Mouse (Mus musculus): ENCODE data around the gene Fbxw20.
"Not testable (repeated sequence)": the region's sequence is repeated elsewhere in the genome, so short reads cannot be mapped to it uniquely, and the experiment has no call there.

Gene Fbxw20

DNA sequence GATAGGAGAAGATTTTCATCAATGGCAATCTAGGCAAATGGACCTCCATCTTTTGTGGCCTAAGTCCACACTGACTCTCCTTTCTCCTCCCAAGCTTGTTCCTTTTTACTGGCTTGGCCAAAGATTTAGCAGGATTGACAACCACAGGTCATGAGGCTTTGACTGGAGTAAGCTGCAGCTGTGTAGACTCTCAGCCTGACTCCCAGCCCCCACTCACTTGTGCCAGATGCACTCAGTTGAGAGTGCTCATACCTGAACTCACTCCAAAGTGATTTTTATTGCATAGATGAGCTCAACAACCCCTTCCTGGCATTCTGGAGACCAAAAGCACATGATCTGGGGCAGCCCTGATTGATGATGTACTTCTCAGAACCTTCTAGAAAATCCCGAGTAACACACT is at the start of gene Fbxw20:
TSS of gene Fbxw20 (minus strand) at position 101 of the 400 bp plus-strand sequence.
- no peak for DNase-seq (ENCODE audit: extremely low spot score, low read depth, low spot score)

DNA sequence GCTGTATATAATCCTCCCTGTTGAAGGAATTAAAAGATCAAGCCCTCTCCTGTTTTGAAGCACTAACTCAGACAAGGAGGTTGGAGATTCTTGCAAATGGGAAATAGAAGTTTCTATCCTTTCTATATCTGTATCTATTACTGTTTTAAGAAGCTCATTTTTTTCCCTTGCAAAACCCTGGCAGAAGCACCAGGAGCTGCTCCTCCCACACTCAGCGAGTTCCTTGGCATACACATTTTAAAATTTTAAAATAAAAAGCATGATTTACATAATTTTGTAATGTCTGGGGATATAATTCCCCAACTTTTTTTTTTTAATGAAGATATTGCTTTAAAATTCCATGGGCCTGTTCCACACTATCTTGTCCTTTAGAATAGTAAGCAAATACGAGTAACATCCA is 28.5 kb upstream of the Fbxw20 start:
- no peak for DNase-seq (ENCODE audit: extremely low spot score, low read depth, low spot score)

DNA sequence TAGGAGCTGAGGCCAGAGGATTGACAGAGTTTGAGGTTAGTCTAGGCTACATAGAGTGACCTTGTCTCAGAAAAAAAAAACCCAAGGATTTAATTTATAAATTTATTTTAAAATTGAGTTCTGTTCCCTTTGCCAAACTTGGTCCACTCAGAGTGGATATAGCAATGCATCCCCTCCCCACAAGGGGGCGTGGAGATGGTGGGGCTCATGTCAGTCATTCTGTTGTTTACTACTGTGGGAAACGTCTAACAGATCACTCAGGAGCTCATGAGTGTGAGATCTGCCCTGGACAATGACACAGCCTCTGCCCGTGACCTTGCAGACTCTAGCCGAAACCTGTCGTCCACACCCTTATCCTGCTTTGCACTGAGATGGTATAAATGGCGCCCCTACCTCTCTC is 16.1 kb downstream of the Fbxw20 start:
- no peak for DNase-seq (ENCODE audit: extremely low spot score, low read depth, low spot score)

DNA sequence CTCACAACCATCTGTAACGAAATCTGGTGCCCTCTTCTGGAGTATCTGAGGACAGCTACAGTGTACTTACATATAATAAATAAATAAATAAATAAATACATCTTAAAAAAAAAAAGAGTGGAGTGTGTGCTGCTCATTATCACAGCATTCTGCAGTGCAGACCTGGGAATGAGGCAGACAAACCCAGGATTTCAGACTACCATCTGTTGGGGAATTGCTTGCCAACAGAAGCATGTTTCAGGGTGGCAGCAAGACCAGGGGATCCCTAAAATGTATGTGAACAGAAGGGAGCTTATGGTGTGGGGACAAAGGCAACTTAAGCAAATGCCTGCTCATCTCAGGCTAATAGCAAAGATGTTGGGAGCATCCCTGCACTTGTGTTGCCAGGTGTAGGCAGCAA is 33.2 kb downstream of the Fbxw20 start:
- DNase-seq (ENCODE audit: extremely low spot score, low read depth, low spot score): not testable (repeated sequence)

DNA sequence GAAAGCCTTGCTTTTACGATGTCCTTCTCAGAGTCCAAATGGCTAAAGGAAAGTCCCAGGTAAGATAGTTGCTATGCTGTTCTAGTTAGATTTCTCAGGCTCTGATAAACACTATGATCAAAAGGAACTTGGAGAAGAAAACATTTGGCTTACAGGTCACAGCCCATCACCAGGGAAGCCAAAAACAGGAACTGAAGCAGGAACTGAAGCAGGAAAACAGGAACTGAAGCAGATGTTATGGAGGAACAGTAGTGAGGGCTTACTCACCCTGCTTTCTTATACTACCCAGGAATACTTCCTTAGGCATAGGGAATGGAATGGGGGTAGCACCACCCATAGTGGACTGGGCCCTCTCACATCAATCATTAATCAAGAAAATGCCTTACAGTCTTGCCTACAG is 34.2 kb downstream of the Fbxw20 start:
- no peak for DNase-seq (ENCODE audit: extremely low spot score, low read depth, low spot score)

DNA sequence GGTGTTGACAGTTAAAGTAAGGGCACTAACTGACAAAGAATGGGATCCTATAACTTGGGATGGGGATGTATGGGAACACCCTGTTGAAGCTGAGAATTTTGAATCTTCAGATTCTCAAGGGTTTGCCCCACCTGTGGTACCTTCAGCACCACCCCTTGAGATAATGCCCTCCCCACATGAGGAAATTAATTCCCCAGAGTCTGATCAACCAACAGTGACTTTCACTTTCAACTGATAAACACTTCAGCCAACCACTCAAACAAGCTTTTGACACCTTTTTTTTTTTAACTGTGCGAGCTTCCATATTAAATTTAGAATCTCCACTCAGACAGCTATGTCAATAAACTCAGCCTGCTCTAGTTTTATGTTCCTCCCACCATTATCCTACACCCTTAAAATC is 35.2 kb downstream of the Fbxw20 start:
- DNase-seq (ENCODE audit: extremely low spot score, low read depth, low spot score): no peak

DNA sequence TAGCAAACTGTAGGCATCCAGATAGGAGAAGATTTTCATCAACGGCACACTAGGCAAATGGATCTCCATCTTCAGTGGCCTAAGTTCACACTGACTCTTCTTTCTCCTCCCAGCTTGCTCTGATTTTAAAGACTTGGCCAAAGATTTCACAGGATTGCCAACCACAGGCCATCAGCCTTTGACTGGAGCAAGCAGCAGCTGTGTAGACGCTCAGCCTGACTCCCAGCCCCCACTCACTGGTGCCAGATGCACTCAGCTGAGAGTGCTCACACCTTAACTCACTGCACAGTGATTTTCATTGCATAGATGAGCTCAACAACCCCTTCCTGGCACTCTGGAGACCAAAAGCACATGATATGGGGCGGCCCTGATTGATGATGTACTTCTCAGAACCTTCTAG is 38.7 kb downstream of the Fbxw20 start, which contains the start of gene Fbxw13:
TSS of gene Fbxw13 (minus strand) at position 101 of the 400 bp plus-strand sequence.
- not testable (repeated sequence) for DNase-seq (ENCODE audit: extremely low spot score, low read depth, low spot score)

DNA sequence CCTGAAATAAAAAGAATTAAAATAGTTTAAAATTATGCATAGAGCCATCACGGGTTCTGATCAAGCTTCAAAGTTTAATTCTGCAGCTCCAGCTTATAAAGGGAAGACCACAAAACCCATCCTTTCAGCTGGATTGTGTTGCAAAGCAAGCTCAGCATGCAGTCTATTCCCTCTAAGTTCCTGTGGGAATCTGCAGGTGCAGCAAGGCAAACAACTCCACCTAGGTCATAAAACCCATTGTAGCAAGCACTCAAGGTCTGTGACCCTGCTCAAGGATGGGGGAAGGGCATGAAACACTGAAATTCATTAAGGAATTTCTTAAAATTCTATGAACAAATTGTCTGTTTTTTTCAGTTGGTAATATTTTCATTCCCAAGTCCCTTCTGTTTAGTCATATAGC is 57.3 kb downstream of the Fbxw20 start:
- no peak for DNase-seq (ENCODE audit: extremely low spot score, low read depth, low spot score)

DNA sequence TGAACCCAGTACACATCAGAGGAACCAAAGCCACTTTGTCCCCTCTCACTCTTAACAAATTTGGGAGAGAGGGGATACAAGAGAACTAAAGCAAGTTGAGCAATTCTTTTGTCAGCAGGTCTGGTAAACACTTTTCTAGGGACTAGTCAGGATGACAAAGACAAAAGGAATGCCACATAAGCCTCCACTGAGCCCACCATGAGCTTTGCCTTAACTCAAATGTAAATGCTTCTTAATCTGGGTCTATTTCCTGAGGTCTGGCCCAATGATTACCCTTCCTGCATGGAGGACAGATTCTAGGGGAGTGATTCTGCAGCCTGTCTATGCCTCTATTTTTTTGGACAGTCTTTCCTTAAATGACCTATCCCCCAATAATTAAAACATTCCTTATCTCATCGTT is 58.3 kb downstream of the Fbxw20 start:
- no peak for DNase-seq (ENCODE audit: extremely low spot score, low read depth, low spot score)
